Mouse (Mus musculus) bone marrow macrophage, adult 2 months (primary cell): ENCODE results near the gene Hdgfl3.

Experiments used
- CTCF ChIP-seq: IDR thresholded peaks from 2 replicates; pipeline ENCODE4 v1.5.1; 2012; ENCODE audit warnings: low read depth, mild to moderate bottlenecking, low read length, moderate library complexity
- POLR2A ChIP-seq: IDR thresholded peaks from 2 replicates; pipeline ENCODE4 v1.6.1; 2012; ENCODE audit warnings: mild to moderate bottlenecking, low read depth, low read length, borderline replicate concordance

DNA sequence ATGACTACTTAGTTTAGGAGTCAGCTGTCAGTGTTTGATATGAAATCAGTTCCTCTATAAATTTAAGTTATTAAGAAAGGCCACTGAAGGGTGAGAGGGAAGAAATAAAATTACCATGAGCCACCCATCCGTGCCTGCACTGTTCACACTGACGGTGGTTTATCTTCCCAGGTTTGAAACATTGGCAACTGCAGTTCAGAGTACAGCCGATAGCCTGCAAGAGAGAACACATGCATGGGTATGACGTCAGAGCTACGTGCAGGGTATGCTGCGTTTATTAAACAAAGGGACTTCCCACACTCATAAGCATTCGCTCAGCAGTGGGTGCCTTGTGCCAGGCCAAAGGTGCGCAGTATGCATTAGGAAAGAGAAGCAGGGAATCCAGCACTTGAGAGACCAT, 44.0 kb upstream of the Hdgfl3 start:
- TF ChIP-seq POLR2A: no peak
- no peak for TF ChIP-seq CTCF
